Mouse (Mus musculus) cerebellum, postnatal 10 days (tissue): ENCODE data around the gene Fam57a.

Experiments used
- DNase-seq, 2 experiments: peaks; one replicate each; pipeline ENCODE4 v3.0.0; 2021; ENCODE audit warnings: mixed read lengths in 2 of 2

The Fam57a gene

GRCm38 (mm10) chr11:76247239-76247638 is 67.8 kb downstream of the Fam57a start:
- DNase-seq: no peak

- peak; percentile 72 to 76 for DNase-seq
Measured at GRCm38 (mm10) chr11:76252036-76252435, 72.6 kb downstream of the Fam57a start.

DNA sequence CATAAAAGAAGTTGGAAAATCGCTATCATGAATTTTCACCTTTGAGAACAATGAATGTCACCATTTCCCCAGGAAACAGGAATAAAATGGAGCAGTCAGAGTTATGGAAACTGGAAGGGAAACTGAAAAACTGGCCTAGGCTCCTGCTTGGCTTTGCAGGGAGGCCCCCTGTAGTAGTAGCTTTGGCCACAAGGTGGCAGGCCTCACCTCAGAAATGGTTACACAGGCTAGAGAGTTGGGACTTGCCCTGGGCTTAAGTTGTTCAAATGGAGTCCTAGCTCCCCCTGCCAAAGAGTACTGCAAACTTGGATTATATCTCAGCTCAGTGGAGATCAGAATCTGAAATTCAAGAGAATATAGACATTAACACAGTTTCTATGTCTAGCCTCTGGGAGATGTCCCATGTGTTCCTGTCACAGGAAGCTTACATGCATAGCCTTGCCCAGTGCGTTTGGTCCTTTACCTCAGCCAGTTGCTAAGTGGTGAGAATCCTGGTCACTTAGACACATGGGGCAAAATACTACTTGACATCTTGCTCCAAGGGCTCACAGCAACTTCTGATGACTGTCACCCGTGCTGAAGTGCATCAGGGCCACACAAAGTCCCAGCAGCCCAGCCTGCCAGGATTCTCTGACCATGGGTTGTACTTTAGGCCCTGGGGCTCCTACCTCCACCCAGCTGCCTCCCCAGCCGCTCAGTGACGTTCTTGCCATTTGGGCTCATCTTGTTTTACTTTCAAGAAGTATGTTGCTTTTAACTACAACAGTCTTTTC is 73.9 kb downstream of the Fam57a start:
- DNase-seq: peak; percentile 93 to 94

DNA sequence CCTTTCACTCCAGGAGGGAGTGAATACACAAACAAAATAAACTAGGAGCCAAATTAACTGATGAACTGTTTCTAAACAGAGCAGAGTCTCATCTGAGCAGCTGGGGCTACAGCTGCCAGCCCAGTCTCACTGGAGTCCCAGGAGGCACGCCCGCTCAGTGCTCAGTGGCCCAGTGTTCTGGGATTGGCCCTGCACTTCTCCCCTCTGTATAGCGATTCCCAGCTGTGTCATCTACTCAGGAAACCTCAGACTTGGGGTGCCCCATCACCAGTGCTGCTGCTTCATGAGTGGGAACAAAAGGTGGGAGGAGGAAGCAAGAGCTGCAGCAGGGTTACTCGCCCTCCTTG is 74.4 kb downstream of the Fam57a start:
- DNase-seq: peak; percentile 21 to 33

DNA sequence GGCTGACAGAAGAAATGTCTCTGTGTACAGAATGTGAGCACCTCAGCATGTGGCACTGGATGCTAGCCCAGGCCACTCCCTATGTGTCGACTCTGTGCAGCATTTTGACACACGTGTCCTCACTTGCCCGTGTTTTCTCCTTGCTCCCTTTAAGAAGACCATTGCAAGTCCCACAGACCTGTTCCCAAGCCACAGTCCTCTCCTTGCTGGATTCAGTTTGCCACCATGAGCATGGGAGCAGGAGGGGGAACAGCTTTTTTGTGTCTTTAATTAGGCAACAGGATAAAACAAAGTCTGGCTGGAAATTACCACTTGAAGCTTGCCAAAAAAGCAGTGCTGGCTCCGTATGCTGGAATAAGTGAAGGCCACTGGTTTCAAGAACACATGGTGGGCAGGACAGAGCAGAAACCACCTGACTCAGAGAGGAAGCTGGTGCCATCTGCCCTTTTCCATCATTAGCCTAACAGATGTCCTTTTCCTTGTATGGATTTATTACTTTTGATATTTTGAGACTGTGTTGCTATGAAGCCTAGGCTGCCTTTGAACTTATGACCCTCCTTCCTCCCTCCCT is 76.0 kb downstream of the Fam57a start:
- DNase-seq: peak; percentile 85 to 88

DNA sequence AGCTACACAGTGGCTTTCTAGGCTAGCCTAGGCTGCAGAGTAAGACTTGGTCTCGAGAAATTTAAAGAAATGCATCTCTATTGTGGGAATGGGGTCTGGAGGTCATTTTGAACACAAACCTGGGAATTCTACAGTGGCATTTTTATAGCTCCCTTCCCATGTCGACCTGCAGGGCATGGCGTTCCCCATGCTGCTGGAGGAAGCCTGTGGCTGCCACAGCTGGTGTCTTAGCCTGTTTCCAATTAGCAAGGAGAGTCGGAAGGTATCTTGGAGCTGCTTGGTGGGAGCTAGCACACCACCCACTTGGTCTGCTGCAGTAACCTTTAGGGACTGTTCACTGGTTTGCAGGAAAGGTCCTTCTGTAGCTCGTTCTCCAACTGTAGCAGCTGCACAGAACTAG is 76.7 kb downstream of the Fam57a start:
- DNase-seq: no peak

GRCm38 (mm10) chr11:76257386-76257785 is 77.9 kb downstream of the Fam57a start:
- DNase-seq: peak in 1 of 2 experiments; percentile 6

- DNase-seq: peak in 1 of 2 experiments; percentile 27
Measured at GRCm38 (mm10) chr11:76258511-76258910, 79.0 kb downstream of the Fam57a start.

DNA sequence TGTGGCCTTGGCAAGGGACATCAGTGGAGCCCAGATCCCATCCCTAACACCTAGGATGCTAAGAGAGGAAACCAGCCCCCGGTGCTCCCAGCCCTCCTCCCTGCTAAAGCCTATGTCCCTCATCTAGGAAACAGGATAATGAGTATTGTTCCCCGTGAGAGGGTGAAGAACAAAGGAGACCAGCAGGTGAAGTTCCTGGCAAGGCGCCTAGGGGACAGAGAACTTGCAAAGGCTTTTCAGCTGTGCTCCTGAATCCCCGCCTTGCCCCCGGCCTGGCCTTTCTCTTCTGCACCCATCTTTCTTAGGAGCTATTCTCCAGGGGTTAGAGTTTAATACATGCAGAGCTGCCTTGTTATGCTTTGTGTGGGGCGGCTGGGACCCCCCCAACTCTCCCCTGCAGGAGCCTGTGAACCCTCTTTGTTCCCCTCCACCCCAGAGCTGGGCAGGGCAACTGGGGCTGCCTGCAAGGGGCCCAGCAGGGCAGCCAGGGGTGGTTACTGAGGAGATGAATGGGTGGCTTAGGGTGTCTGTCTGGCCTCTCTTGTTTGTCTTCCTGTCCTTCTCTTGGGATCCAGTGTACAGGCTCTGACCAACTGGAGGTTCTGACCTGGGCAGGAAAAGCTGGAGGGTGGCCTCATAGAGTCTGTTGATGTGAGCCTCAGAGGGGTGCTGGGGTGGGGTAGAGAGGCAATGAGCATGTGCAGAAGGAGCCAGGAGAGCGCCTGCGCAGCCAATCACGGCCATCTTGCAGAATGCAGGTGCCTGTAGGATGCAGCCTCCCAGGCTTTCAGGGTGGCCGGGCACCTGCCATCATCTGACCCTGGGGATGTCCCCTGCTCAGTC is 81.0 kb downstream of the Fam57a start:
- peak; percentile 35 to 43 for DNase-seq

GRCm38 (mm10) chr11:76261224-76261623 is 81.8 kb downstream of the Fam57a start:
- peak in 1 of 2 experiments; percentile 47 for DNase-seq

DNA sequence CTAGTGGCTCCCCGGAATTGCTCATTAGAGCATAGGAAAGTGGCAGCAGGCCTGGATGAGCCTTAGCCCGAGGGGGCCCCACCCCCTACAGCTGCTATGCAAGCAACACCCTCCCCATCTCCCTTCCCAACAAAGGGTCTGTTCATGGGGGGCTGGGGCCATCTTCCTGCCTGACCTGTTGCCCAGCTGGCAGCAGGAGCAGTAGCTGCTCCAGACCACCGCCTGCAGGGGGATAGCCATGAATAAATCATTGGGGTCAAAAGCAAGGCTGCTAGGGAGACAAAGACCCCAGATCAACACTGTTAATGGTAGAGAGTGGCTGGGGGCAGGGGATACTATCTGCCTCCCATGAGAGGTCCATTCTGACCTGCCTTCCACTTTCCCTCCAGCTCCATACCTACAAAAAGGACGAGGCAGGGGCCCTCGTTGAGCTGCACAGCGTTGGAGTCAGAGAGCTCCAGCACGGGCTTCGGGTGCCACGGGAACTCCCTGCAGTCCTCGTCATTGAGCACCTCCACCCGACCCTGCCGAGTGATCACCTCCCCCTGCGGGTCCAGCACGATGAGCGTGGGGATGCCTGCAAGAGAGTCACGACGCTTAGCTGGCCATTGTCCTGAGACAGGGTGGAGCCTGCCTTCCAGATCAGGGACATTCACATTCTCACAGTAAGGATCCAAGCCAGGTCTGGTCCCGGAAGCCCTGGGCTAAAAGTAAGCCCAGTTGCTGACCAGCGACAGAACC is 83.3 kb downstream of the Fam57a start:
- peak; percentile 51 to 61 for DNase-seq
